Mouse (Mus musculus) liver, postnatal 0 days (tissue): ENCODE measurements around the gene Dock1.

Experiments used
- CTCF ChIP-seq: sonication (generic); IDR thresholded peaks from 2 replicates; pipeline ENCODE4 v1.5.1; 2016; ENCODE audit warnings: antibody characterized with exemption, low read depth
- EP300 ChIP-seq: IDR thresholded peaks from 2 replicates; pipeline ENCODE4 v1.6.1; 2016; ENCODE audit warnings: antibody characterized with exemption, low read depth, mild to moderate bottlenecking

- TF ChIP-seq CTCF (no peak), EP300 (no peak)
Measured at GRCm38 (mm10) chr7:134901992-134902391, 231.5 kb downstream of the Dock1 start.
